Mouse (Mus musculus) limb, embryonic 14.5 days (tissue): Measurements from ENCODE around the gene Reep1. TPM values are rescaled to one million over a fixed set of nuclear protein-coding genes. Genes with fewer than 3 reads are reported as not detected.
A peak's percentile ranks its signal among the peaks of the same experiment; 100 is the strongest.

Experiments used
- ATAC-seq: fragments of 200-750 bp; cut with Nextera tagmentation; 2 replicates; pipeline ENCODE4 v1.8.0; 2017; ENCODE audit warnings: low read depth, moderate number of reproducible peaks, moderate TSS enrichment; ENCODE audit not compliant: low FRiP score
- DNase-seq: peaks from one replicate; pipeline ENCODE4 v3.0.0-alpha.2; 2015; ENCODE audit warnings: low spot score
- H3K27ac ChIP-seq: fragments of 300-500 bp; sonication (generic); replicated peaks from 2 replicates; pipeline ENCODE4 v1.5.1; 2014; ENCODE audit warnings: low read depth, mild to moderate bottlenecking, low read length, moderate library complexity, mixed read lengths
- H3K27me3 ChIP-seq: fragments of 300-500 bp; sonication (generic); 2 replicates; pipeline ENCODE4 v1.6.1; 2014; ENCODE audit warnings: low read length, mixed read lengths; ENCODE audit not compliant: control insufficient read depth, insufficient read depth
- H3K36me3 ChIP-seq: fragments of 300-500 bp; sonication (generic); 2 replicates; pipeline ENCODE4 v1.6.1; 2014; ENCODE audit warnings: mild to moderate bottlenecking, low read length, moderate library complexity, mixed read lengths; ENCODE audit not compliant: control insufficient read depth, insufficient read depth
- H3K4me1 ChIP-seq: fragments of 300-500 bp; sonication (generic); 2 replicates; pipeline ENCODE4 v1.6.1; 2014; ENCODE audit warnings: antibody characterized with exemption, low read length, mixed read lengths; ENCODE audit not compliant: control insufficient read depth, insufficient read depth
- H3K4me2 ChIP-seq: fragments of 300-500 bp; sonication (generic); replicated peaks from 2 replicates; pipeline ENCODE4 v1.6.1; 2014; ENCODE audit warnings: low read depth, mild to moderate bottlenecking, low read length, moderate library complexity; ENCODE audit not compliant: severe bottlenecking
- H3K4me3 ChIP-seq: fragments of 300-500 bp; sonication (generic); replicated peaks from 2 replicates; pipeline ENCODE4 v1.5.1; 2014; ENCODE audit warnings: low read length
- H3K9ac ChIP-seq: fragments of 300-500 bp; sonication (generic); 2 replicates; pipeline ENCODE4 v1.6.1; 2014; ENCODE audit warnings: mild to moderate bottlenecking, low read depth, low read length, moderate library complexity; ENCODE audit not compliant: severe bottlenecking
- H3K9me3 ChIP-seq: fragments of 300-500 bp; sonication (generic); 2 replicates; pipeline ENCODE4 v1.6.1; 2016; ENCODE audit warnings: low read length; ENCODE audit not compliant: control insufficient read depth
- POLR2A ChIP-seq: fragments of 200-500 bp; IDR thresholded peaks from 2 replicates; pipeline ENCODE4 v1.8.0; 2012; ENCODE audit warnings: inconsistent platforms, mild to moderate bottlenecking, moderate library complexity, borderline replicate concordance; ENCODE audit not compliant: insufficient read depth, insufficient read length; ENCODE audit errors: extremely low read depth
- WGBS: fragments of 180-500 bp; shearing (Covaris S2); extraction: QIAGEN DNeasy Blood & Tissue Kit; methylation state at CpG from one replicate; pipeline ENCODE4 v1.1.7; 2014; 5-methylcytosine and 5-hydroxymethylcytosine counted together
- polyA plus RNA-seq, 2 experiments: library from polyadenylated mRNA; depleted of rRNA in 1 of 2; stranded (reverse) in 1 of 2; unstranded in 1 of 2; fragments of >200 nt; fragmentation: Nextera tagmentation in 1 of 2; extraction: Ambion mirVana in 1 of 2; gene quantifications; 2 replicates each; pipeline versions ENCODE4 v1.2.1 to v1.2.3; 2012 to 2014

Gene Reep1
- polyA plus RNA-seq, 2 experiments, result 14.9 to 15.2 TPM

- peaks cover 6% of the 10 kb centered on the region; the same call in 1 of the 2 replicates for H3K4me1 ChIP-seq
- DNase-seq, result no peak
- no peak overlapping the region for H3K9ac ChIP-seq
- WGBS, result 41% methylated on average over 4 of the region's 4 CpGs
- H3K4me2 ChIP-seq, result no peak overlapping the region
- no peak for ATAC-seq
- no peak overlapping the region for H3K4me3 ChIP-seq
- H3K9me3 ChIP-seq, result no peaks in the 10 kb centered on the region
- no peaks in the 10 kb centered on the region for H3K27me3 ChIP-seq
- no peak for TF ChIP-seq POLR2A
- no peaks in the 10 kb centered on the region for H3K36me3 ChIP-seq
- no peak overlapping the region for H3K27ac ChIP-seq
These were observed 16.2 kb downstream of the Reep1 start for GRCm38 (mm10) chr6:71723555-71723954.

GRCm38 (mm10) chr6:71726710-71727109, 19.3 kb downstream of the Reep1 start:
- no peak overlapping the region for H3K4me2 ChIP-seq
- H3K9me3 ChIP-seq, result no peaks in the 10 kb centered on the region
- DNase-seq (peak; percentile 16), ATAC-seq (peak; percentile 56; the same call in 1 of the 2 replicates)
- no peaks in the 10 kb centered on the region for H3K27me3 ChIP-seq
- 75% methylated on average over 7 of the region's 7 CpGs for WGBS
- H3K36me3 ChIP-seq, result no peaks in the 10 kb centered on the region
- H3K4me1 ChIP-seq, result peaks cover 6% of the 10 kb centered on the region; the same call in 1 of the 2 replicates
- no peak overlapping the region for H3K4me3 ChIP-seq
- no peak overlapping the region for H3K27ac ChIP-seq
- TF ChIP-seq POLR2A, result no peak
- H3K9ac ChIP-seq, result no peak overlapping the region

- H3K4me2 ChIP-seq, result no peak overlapping the region
- no peak overlapping the region for H3K4me3 ChIP-seq
- TF ChIP-seq POLR2A, result no peak
- H3K27ac ChIP-seq, result no peak overlapping the region
- no peaks in the 10 kb centered on the region for H3K36me3 ChIP-seq
- no peak for DNase-seq
- H3K27me3 ChIP-seq, result no peaks in the 10 kb centered on the region
- 74% methylated on average over 3 of the region's 3 CpGs for WGBS
- H3K9ac ChIP-seq, result no peak overlapping the region
- H3K9me3 ChIP-seq, result no peaks in the 10 kb centered on the region
- H3K4me1 ChIP-seq, result peaks cover 6% of the 10 kb centered on the region; the same call in 1 of the 2 replicates
- ATAC-seq, result no peak
These were observed 20.9 kb downstream of the Reep1 start for GRCm38 (mm10) chr6:71728306-71728705.

DNA sequence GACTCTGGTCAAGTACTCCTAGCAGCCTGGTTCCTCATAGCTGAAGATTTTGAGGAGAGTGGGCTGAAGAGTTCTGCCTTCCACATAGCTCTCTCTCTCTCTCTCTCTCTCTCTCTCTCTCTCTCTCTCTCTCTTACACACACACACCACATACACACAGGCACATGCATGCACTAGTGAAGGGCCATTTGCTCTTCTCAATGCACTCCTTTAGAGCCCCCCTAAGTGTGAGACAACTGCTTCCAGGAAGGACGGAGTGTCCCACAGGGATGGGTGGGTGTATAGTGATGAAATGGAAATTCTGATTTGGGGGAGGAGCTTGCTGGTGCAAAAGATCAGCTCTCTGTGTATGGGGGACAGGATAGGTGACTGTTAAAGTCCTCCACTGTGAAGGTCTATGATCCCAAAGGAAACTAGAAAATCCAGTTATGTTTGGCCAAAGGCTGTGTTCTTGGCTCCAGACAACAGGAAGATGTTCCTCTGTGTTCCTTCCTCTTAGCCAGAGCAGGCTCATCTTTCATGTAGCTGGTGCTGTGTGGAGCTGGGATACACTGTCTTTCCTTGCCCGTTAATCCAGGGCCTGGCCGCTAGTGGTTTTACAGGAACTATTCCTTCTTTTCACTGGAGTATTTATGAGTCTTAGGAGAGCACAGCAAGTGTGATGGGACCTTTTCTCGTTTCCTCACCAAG, 27.7 kb downstream of the Reep1 start:
- WGBS, result 24% methylated on average over 4 of the region's 4 CpGs
- TF ChIP-seq POLR2A, result no peak
- H3K9me3 ChIP-seq, result no peaks in the 10 kb centered on the region
- no peak for DNase-seq
- no peaks in the 10 kb centered on the region for H3K27me3 ChIP-seq
- peaks cover 12% of the 10 kb centered on the region for H3K4me1 ChIP-seq
- H3K36me3 ChIP-seq, result no peaks in the 10 kb centered on the region
- no peak overlapping the region for H3K4me2 ChIP-seq
- no peak overlapping the region for H3K4me3 ChIP-seq
- H3K27ac ChIP-seq, result no peak overlapping the region
- ATAC-seq, result peak; percentile 45
- H3K9ac ChIP-seq, result no peak overlapping the region

DNA sequence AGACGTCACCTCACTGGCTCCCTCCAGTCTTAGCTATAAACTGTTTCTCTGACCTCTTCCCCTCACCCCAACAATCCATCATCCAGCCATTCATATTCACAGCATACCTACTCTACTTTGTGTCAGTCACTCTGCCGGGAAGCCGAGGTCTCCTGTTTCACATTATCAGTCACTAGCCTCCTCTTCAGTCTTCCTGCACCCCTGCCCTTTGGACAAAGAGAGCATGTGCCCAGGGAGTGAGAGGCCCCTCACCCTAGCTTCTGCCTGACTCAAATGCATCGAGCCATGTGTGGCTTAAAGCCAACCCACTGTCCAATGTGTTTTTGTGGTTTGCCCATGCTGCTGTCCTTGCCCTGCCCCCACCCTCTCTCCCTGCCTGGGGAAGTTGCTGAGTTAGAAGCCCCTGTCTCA, 28.2 kb downstream of the Reep1 start:
- ATAC-seq (0 out of 2 replicates have a peak, but pooled peaks have one; percentile 48), DNase-seq (no peak)
- Histone ChIP-seq H3K4me2 (no peak overlapping the region), H3K4me1 (peaks cover 17% of the 10 kb centered on the region), H3K9me3 (no peaks in the 10 kb centered on the region), H3K27me3 (no peaks in the 10 kb centered on the region), H3K36me3 (no peaks in the 10 kb centered on the region), H3K9ac (no peak overlapping the region), H3K4me3 (no peak overlapping the region), H3K27ac (no peak overlapping the region)
- 17% methylated on average over 4 of the region's 4 CpGs for WGBS
- TF ChIP-seq POLR2A, result no peak

DNA sequence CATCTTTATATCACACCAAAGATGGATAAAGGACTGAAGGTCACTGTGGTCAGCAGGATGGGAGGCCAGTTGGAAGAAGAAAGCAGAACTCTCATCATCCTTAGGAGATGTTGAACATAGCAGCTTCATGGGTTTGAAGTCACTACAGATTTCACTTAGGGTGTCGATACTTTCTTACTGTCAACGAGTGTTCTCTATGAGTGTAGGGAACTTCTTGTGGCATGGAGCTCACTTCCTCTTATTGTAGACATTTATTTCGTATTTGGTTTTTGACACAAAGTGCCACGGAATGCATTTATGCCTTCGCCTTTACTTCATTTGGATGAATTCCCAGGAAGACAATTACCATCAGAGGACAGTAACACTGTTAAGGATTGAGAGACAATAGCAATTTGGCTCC, 28.7 kb downstream of the Reep1 start:
- DNase-seq (no peak), ATAC-seq (no peak)
- no peak overlapping the region for H3K4me2 ChIP-seq
- no peaks in the 10 kb centered on the region for H3K9me3 ChIP-seq
- no peak overlapping the region for H3K27ac ChIP-seq
- TF ChIP-seq POLR2A, result no peak
- 94% methylated on average over 5 of the region's 5 CpGs for WGBS
- no peak overlapping the region for H3K9ac ChIP-seq
- H3K4me1 ChIP-seq, result peaks cover 21% of the 10 kb centered on the region
- no peaks in the 10 kb centered on the region for H3K27me3 ChIP-seq
- no peak overlapping the region for H3K4me3 ChIP-seq
- no peaks in the 10 kb centered on the region for H3K36me3 ChIP-seq
